Mouse (Mus musculus) 3T3-L1 (cell line): ENCODE measurements around the gene Spint2.

Source experiments
- DNase-seq: peaks from one replicate; pipeline ENCODE4 v3.0.0-alpha.2; 2015; ENCODE audit warnings: low read depth, low spot score

The Spint2 gene

DNA sequence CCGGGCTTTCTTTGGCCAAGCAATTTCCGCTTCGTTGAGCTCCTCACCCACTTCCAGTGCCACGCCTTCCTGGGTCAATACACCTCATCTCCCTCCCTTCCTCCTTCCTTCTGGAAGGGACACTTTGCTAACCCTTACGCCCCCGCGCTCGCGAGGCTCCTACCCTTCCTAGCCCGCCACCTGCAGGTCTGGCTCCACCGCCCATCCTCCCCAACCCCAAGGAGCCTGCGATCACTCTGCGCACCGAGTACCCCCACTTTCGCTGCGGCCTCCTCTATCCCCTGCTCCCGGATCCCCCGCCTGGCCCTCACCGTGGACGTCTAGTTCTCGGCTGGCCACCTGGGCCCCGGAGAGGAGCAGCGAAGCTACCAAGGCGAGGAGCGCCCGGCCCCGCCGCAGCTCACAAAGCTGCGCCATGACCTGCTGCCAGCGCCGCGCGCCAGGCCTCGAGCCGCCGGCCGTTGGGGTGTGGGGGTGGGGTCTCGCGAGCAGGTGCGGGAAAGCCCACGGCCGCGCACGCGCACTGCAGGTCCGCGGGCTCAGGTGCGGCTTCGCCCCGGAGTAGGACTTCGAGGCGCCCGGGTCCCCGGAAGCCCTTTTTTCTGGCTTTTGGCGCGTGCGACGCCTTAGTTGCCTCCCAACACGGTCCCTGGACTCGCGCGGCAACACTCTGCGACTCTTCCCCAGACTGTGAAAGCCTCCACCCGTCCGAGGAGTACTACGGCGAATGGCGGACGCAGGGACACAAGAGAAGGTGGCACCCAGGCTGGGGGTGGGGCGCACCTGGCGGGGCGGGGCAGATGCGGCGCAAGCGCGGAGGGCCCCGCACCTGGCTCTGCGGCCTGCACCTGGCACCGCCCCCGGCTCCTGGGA is at the start of gene Spint2:
TSS of gene Spint2 (minus strand) at position 712 of the 873 bp plus-strand sequence.
- DNase-seq, result no peak

DNA sequence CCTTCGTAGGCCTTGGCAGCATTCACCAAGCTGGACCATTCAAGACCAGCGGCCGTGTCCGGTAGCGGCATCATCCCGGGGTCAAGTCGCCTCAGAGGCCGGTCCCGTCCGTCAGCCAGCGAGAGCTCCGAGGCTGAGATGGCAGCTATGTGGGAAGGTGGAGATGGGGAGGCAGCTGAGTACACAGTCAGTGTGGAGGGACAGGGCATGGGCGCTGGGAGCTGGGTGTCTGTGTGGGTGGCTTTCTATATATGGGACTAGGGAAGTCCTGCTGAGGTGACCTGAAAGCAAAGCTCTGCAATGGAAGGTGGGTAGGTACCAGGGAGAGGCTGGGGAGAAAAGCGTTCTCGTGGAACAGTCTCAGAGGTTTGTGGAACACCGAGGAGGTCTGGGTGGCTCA is 47.3 kb upstream of the Spint2 start:
- DNase-seq, result no peak

- DNase-seq, result no peak
These were observed 45.4 kb upstream of the Spint2 start for GRCm38 (mm10) chr7:29327087-29327486.

GRCm38 (mm10) chr7:29319337-29320307 is 37.9 kb upstream of the Spint2 start:
- no peak for DNase-seq

DNA sequence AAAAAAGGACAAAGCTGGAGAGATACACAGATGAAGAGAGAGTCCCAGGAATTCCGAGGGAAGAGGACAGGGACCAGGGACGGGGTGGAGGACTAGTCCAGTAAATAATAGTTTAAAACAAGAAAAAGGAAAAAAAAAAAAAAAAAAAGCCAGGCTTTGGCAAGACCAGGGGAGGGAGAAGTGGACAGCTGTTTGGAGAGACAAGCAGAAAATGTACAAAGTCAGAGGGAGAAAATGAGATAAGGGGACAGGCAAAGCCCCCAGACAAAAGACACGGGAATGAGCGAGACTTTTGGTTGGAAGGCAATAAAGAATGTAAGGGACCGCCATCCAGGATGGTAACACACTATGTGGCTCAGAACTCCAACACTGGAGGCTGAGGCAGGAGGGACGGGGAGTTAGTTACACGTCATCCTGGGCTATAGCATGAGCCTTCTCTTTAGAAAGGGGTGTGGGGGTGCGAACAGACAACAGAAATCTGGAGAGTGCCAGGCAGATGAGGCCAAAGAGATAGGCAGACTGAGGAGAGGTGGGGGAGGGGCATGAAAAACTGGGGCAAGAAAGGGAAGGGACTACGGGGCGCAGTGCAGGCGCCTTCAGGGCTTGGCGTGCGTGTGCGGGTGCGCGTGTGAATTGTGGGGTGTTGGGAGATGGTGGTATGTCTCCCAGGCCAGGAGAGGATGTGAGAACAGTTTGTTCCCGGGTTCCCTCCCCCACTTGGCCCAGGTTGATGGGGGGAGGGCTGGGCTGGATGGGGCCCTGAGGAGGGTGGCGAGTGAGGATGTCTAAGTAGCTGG is 36.6 kb upstream of the Spint2 start:
- DNase-seq, result no peak

DNA sequence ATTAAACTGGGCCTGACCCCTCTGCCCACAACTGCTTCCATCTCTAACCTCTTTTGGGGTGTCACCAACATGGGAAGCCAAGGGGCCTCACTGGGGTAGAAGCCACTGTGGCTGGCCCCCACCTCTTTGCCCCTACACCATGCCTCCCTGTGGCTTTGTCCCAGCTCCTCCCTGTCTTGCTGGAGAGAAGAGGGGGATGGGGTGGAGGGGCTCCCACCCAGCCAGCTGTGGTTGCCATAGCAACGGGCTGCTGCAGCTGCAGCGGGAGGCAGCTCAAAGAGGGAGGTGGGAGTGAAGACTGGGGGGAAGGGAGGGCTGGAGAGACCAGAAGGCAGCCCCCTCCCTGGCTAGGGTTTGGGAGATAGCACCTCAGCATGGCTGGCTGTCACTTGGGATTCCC is 35.8 kb upstream of the Spint2 start:
- DNase-seq, result no peak

GRCm38 (mm10) chr7:29316976-29317375 is 35.3 kb upstream of the Spint2 start:
- DNase-seq, result peak; percentile 41

- DNase-seq, result no peak
These were observed 34.5 kb upstream of the Spint2 start for GRCm38 (mm10) chr7:29316137-29316734.

- peak; percentile 40 for DNase-seq
These were observed 33.3 kb upstream of the Spint2 start for GRCm38 (mm10) chr7:29314844-29315628.

DNA sequence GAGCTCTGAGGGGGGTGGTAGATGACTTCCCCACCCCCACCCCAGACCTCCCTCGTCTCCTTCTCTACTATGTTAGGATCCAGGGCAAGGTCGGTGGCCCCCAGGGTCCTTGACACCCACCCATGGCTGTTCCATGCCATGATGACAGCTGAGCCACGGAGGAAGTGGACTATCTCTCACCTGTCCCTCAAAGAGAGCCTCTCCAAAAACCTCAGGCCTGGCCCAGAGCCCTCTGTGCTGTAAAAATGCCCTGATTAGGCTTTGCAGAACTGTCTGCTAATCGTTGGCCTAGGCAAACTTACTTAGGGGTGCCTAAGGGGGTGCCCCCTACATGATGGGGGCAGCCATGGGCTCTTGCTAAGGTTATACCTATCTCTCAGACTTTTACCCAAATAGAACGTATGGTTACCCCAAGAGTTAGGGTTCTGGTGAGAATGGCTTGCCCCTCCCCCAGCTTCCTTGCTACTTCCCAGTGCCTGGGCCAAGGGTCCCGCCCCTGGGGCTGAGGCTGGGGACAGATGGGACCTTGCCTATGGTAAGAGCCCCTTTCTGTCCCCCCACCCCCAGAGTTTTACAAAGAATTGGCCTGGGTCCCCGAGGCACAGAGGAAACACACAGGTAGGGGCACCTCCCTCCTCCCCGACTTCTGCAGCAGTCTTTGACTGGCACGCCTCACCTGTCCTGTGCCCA is 32.0 kb upstream of the Spint2 start:
- DNase-seq, result no peak

DNA sequence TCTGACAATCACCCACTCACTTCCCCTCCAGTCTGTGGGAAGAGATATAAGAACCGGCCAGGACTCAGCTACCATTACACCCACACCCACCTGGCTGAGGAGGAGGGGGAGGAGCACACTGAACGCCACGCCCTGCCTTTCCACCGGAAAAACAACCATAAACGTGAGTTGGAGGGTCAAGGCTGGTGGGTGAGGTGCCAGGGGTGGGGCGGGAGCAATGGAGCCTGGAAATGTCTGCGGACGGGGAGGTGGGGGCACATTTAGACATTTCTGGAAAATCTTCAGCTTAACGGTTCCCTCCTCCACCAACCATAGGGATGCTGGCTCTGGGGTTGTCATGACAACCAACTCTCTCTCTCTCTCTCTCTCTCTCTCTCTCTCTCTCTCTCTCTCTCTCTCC is 31.3 kb upstream of the Spint2 start:
- no peak for DNase-seq

GRCm38 (mm10) chr7:29309749-29310148 is 28.0 kb upstream of the Spint2 start:
- no peak for DNase-seq

GRCm38 (mm10) chr7:29309221-29309721 is 27.6 kb upstream of the Spint2 start:
- no peak for DNase-seq

DNA sequence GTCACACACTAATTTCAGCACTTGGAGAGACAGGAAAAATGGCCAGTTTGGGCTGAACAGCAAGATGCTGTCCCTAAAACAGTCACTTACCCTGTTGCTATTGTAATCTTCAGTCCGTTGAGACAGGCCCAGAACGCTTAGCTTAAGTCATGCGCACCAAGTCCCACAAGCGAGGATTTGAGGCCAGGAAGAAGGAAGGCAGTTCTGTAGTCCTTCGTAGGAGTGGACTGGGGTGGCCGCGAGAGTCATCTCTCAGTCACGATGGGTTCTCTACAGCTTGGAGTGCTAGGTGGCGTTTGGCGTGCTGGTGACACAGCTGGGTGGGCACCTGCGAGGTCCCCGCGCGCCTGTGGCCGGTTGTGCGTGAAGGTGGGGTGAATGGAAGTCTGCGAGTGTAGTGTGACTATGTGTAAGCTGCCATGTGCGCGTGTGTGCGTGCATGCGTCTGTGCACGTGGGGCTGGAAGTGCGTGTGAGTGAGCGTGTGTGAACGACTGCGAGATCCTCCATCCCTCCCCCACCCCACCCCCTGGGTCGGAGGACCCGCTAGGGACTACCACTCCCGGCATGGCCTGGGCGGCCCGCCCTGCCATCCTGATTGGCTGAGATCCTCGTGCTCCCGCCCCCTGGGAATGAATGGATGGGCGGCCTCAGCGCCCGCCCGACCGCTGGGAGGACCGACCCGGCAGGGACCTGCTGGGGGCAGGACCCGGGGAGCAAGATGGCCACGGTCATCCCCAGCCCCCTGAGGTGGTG is 25.8 kb upstream of the Spint2 start:
- peak; percentile 76 for DNase-seq

- DNase-seq, result peak; percentile 58
These were observed 24.9 kb upstream of the Spint2 start for GRCm38 (mm10) chr7:29306619-29307018.

DNA sequence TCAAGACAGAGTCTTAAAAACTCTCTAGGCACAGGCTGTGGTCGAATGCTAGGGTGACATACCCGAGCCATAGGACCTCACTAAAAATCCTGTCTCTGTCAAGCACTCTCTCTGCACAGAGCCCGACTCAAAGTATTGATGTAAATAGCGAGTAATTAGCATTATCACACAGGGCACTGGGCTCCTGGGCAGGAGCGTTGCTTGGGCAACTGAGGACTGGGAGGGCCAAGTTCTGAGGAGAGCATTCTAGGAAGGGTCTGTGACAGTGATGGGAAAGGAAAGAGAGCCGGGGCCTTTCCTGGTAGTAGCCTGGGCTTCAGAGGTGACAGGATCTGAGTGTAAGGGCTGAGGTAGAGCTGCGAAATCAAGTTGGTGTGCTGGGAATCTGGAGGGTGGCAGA is 24.4 kb upstream of the Spint2 start:
- no peak for DNase-seq

DNA sequence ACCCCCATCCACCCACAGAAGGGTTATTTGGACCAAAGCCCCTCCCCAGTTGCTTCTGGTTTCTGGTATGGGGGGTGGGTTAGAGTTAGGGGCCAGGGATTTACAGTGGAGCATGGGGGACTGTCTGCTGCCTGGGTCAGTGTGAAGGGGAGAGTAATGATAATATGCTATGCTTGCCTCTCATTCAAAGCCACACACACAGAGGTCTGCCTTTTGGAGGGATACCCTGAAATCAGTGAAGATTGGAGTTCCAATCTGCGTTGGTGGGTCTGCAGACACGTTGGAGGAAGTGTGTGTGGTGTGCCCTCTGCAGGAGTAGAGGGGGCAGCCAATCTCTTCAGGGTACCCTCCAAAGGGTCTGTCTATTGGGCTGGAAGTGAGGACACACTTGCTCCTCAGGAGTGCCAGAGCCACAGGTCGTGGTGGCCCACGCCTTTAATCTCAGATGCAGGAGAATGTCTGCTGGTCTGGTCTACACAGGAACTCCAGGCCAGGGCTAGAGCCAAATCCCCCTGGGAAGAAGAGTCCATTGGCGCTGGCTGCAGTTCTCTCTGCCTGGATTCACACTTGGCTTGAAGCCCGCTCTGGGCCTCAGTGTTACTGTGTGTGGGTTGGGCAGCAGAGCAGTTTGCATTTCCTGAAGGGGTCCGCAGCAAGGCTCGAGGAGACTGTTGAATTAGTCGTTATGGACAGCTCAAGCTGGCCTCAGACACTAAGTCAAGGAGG is 23.7 kb upstream of the Spint2 start:
- no peak for DNase-seq
